Mouse (Mus musculus) heart, adult 10 weeks (tissue): ENCODE measurements around the gene Olfr906. TPM values are rescaled to one million over a fixed set of nuclear protein-coding genes. Genes with fewer than 3 reads are reported as not detected.

Source experiments
- polyA plus RNA-seq: library from polyadenylated mRNA; stranded (reverse); fragments of 350-450 nt; fragmentation: Illumina TruSeq; extraction: RNeasy Lipid Tissue Mini Kit (QIAGEN cat#74804); gene quantifications from one replicate; pipeline ENCODE4 v1.2.3, GENCODE M21; 2014; ENCODE audit warnings: low read depth, low replicate concordance

Olfr906 gene
- polyA plus RNA-seq = not detected

DNA sequence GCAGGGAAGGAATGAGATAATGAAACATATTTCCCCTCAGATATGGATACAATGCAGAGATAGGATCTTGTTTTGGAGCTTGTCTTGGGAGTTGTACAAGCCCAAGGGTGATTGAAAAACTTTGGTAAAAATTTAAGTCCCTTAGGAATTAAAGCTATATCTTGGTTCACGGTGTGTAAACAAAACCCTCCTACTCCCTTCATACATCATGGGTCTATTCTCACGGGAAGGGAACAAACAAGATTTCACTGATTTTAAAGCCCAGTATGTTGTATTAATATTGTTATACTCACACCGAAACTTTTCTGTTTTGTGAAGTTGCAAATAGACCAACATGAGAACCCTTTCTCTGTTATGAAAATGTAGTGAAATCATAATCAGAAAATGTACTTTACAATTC is at the start of gene Olfr906:
TSS of gene Olfr906 (plus strand) at position 301 of the 400 bp plus-strand sequence.

GRCm38 (mm10) chr9:38447352-38447751 is 39.5 kb upstream of the Olfr906 start, which contains the start of gene Olfr902:
Gene Olfr902 (plus strand): TSS chr9:38447652.

GRCm38 (mm10) chr9:38462844-38463243 is 24.0 kb upstream of the Olfr906 start, which contains the start of gene Olfr904:
Gene Olfr904 (plus strand): TSS chr9:38463144.

GRCm38 (mm10) chr9:38470807-38471206 is 16.1 kb upstream of the Olfr906 start, which contains the start of gene Olfr905:
Gene Olfr905 (plus strand): TSS chr9:38471107.

DNA sequence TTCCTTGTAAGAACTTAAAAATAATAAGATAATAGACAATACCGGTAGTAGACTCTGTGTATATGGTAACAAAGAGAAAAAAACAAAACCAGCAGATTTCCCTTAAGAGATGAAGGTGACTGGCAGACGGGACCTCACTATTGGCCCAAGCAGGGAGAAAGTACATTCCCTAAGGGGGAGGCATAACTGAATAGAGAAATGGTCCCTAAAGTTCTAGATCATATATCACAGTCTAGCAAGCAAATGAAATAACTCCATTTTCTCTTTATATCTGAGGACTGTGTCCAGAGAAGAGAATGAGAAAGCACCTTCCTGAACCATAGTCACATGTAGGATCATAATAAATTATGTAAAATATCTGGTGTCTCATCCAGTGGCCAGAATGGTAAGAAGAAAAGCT is 8.6 kb downstream of the Olfr906 start, which contains the start of gene Olfr907:
TSS of gene Olfr907 (plus strand) at position 301 of the 400 bp plus-strand sequence.

GRCm38 (mm10) chr9:38521280-38521679 is 34.4 kb downstream of the Olfr906 start, which contains the start of gene Olfr911-ps1:
Gene Olfr911-ps1 (plus strand): TSS chr9:38521580.

GRCm38 (mm10) chr9:38537549-38537948 is 50.7 kb downstream of the Olfr906 start, which contains the start of gene Olfr910:
Gene Olfr910 (plus strand): TSS chr9:38537849.

Other genes with a start within 250 kb of the Olfr906 start
- not detected for gene Olfr143, start 234.3 kb upstream of the Olfr906 start, polyA plus RNA-seq
- not detected for gene Olfr895, start 219.2 kb upstream of the Olfr906 start, polyA plus RNA-seq
- not detected for gene Olfr896-ps1, start 196.0 kb upstream of the Olfr906 start, polyA plus RNA-seq
- not detected for gene Olfr25, start 158.0 kb upstream of the Olfr906 start, polyA plus RNA-seq
- not detected for gene Olfr898, start 138.7 kb upstream of the Olfr906 start, polyA plus RNA-seq
- not detected for gene Olfr250, start 120.2 kb upstream of the Olfr906 start, polyA plus RNA-seq
- gene Olfr251, start 110.0 kb upstream of the Olfr906 start, polyA plus RNA-seq = not detected
- gene Olfr147, start 85.4 kb upstream of the Olfr906 start, polyA plus RNA-seq = not detected
- gene Olfr901, start 57.6 kb upstream of the Olfr906 start, polyA plus RNA-seq = not detected
- gene Olfr902, start 39.4 kb upstream of the Olfr906 start, polyA plus RNA-seq = not detected
- gene Olfr904, start 23.9 kb upstream of the Olfr906 start, polyA plus RNA-seq = not detected
- gene Olfr905, start 16.0 kb upstream of the Olfr906 start, polyA plus RNA-seq = not detected
- gene Olfr907, start 8.7 kb downstream of the Olfr906 start, polyA plus RNA-seq = not detected
- not detected for gene Olfr911-ps1, start 34.5 kb downstream of the Olfr906 start, polyA plus RNA-seq
- gene Olfr910, start 50.8 kb downstream of the Olfr906 start, polyA plus RNA-seq = not detected
- gene Olfr912, start 93.1 kb downstream of the Olfr906 start, polyA plus RNA-seq = not detected
- not detected for gene Olfr913, start 105.7 kb downstream of the Olfr906 start, polyA plus RNA-seq
- not detected for gene Olfr914, start 118.0 kb downstream of the Olfr906 start, polyA plus RNA-seq
- not detected for gene Olfr916, start 172.8 kb downstream of the Olfr906 start, polyA plus RNA-seq
- not detected for gene Olfr917, start 178.8 kb downstream of the Olfr906 start, polyA plus RNA-seq
- gene Olfr918, start 187.5 kb downstream of the Olfr906 start, polyA plus RNA-seq = not detected
- not detected for gene Olfr919, start 216.6 kb downstream of the Olfr906 start, polyA plus RNA-seq
- gene Vwa5a, start 231.2 kb downstream of the Olfr906 start, polyA plus RNA-seq = 27.9 TPM